Mouse (Mus musculus) testis, adult 2 months (tissue): ENCODE measurements at regions not wholly inside any gene's neighbourhood (a gene's known extent, or its start where the extent isn't known, plus 50 kb on each side); places are given as distances from the start of the nearest gene placed in this dataset.

ENCODE experiments used
- CTCF ChIP-seq: fragments of 200-500 bp; IDR thresholded peaks from 2 replicates; pipeline ENCODE4 v1.5.1; 2012; ENCODE audit warnings: low read depth, mild to moderate bottlenecking, inconsistent platforms, low read length, moderate library complexity; ENCODE audit not compliant: control insufficient read depth, insufficient read depth, insufficient replicate concordance
- POLR2A ChIP-seq: fragments of 200-500 bp; IDR thresholded peaks from 2 replicates; pipeline ENCODE4 v1.6.1; 2012; ENCODE audit warnings: low read depth, mild to moderate bottlenecking, inconsistent platforms, low read length, moderate library complexity; ENCODE audit not compliant: control insufficient read depth

DNA sequence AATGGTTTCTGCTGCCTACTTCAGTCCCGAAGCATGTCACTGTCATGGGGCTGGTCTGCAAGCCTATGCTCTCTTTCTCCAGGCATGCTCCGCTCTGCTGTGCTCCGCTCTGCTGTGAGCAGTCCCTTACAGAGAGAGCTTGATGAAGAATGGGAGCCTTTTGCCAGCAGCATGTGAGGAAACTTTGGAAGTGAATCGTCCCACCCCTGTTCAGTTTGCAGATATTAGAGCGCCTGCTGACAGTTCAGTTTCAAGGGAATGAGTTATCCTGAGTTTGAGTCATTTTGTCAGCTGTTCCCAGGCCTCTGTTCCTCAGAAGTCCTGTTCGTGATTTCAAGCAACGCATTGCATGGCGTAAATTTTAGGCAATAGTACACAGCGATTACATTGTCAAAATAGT lies 173.6 kb downstream of the Gm19410 start:
- TF ChIP-seq CTCF (no peak), POLR2A (no peak)
